Comparison of ENCODE assay signal across 8 mouse cellular contexts in the genomic region with DNA sequence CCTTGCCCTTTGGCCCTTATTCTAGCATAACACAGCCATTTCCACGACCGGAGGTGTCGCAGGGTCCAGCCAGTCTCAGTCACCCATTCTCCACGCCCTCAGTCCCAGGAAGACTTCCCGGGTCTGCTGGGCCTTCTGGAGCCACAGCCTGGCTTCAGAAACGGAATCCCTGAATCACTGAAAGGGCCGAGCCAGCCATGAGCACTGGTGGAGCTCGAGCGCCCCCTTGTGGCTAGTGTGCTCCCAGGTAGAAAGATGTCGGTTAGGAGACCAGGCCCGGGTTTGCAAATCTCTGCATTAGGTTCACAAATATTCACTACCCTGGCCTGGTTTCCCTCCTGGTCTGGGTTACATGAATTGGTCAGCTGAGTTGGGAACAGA. TPM values are rescaled to one million over a fixed set of nuclear protein-coding genes. Genes with fewer than 3 reads are reported as not detected.
DNase-seq lines count a peak whose midpoint lies in the region; ATAC-seq and TF ChIP-seq lines count a peak whose summit lies in the region.

No protein-coding gene starts in this region.

- H3K9ac ChIP-seq in embryonic facial prominence, embryonic 13.5 days = peak overlapping the region; percentile 32
- H3K9ac ChIP-seq in limb, embryonic 11.5 days (ENCODE audit: low read length) = no peak overlapping the region
- peak overlapping the region; percentile 27; the same call in 1 of the 2 replicates for H3K9ac ChIP-seq in midbrain, embryonic 16.5 days (ENCODE audit: low read depth, low read length)

- H3K4me2 ChIP-seq in embryonic facial prominence, embryonic 13.5 days = no peak overlapping the region
- no peak overlapping the region for H3K4me2 ChIP-seq in limb, embryonic 11.5 days (ENCODE audit: low read depth, severe bottlenecking)
- no peak overlapping the region; the same call in 1 of the 2 replicates for H3K4me2 ChIP-seq in midbrain, embryonic 16.5 days (ENCODE audit: low read length)

- no peak overlapping the region for H3K27ac ChIP-seq in embryonic facial prominence, embryonic 13.5 days
- H3K27ac ChIP-seq in limb, embryonic 11.5 days (replicated peaks; ENCODE audit: low read depth, low read length) = no peak overlapping the region
- peak overlapping the region; percentile 79 for H3K27ac ChIP-seq in midbrain, embryonic 16.5 days (ENCODE audit: low read length)
- H3K27ac ChIP-seq in spleen, adult 2 months (ENCODE audit: insufficient read depth, low read length) = no peak overlapping the region

- ATAC-seq in CD4-positive, CD25-positive, alpha-beta regulatory T cell, adult 4 months = no peak
- ATAC-seq in embryonic facial prominence, embryonic 13.5 days (ENCODE audit: insufficient number of reproducible peaks, insufficient read depth, low FRiP score, low TSS enrichment, low read depth) = no peak
- peak; percentile 38; the same call in 1 of the 2 replicates for ATAC-seq in limb, embryonic 11.5 days (ENCODE audit: insufficient number of reproducible peaks, low FRiP score, low TSS enrichment, low read depth)
- peak; percentile 74 for ATAC-seq in midbrain, embryonic 16.5 days

- no peaks in the 10 kb centered on the region for H3K9me3 ChIP-seq in embryonic facial prominence, embryonic 13.5 days
- H3K9me3 ChIP-seq in limb, embryonic 11.5 days (ENCODE audit: control insufficient read depth, low read length) = no peaks in the 10 kb centered on the region
- H3K9me3 ChIP-seq in midbrain, embryonic 16.5 days (replicated peaks; ENCODE audit: control insufficient read depth, low read length, poor library complexity, severe bottlenecking) = no peaks in the 10 kb centered on the region

- TF ChIP-seq CTCF in spleen, adult 2 months (IDR thresholded peaks at IDR 0.05; ENCODE audit: extremely low read depth, insufficient read depth, insufficient read length, insufficient replicate concordance) = peak; percentile 95

- 5% methylated on average over 11 of the region's 11 CpGs for WGBS in embryonic facial prominence, embryonic 13.5 days
- WGBS in limb, embryonic 11.5 days = 7% methylated on average over 11 of the region's 11 CpGs
- WGBS in midbrain, embryonic 16.5 days = 6% methylated on average over 11 of the region's 11 CpGs
- 14% methylated on average over 11 of the region's 11 CpGs for WGBS in spleen, adult 2 months

- peaks cover 9% of the 10 kb centered on the region for H3K4me1 ChIP-seq in embryonic facial prominence, embryonic 13.5 days
- H3K4me1 ChIP-seq in limb, embryonic 11.5 days (ENCODE audit: control insufficient read depth, insufficient read depth, low read length) = no peaks in the 10 kb centered on the region; the same call in 1 of the 2 replicates
- H3K4me1 ChIP-seq in midbrain, embryonic 16.5 days (ENCODE audit: control insufficient read depth, insufficient read depth, low read length) = peaks cover 33% of the 10 kb centered on the region
- no peaks in the 10 kb centered on the region for H3K4me1 ChIP-seq in spleen, adult 2 months (ENCODE audit: control insufficient read depth, insufficient read depth, insufficient read length)

- no peak overlapping the region for H3K4me3 ChIP-seq in embryonic facial prominence, embryonic 13.5 days
- no peak overlapping the region for H3K4me3 ChIP-seq in limb, embryonic 11.5 days (ENCODE audit: low read depth, low read length)
- no peak overlapping the region for H3K4me3 ChIP-seq in midbrain, embryonic 16.5 days (ENCODE audit: low read depth, low read length)
- no peak overlapping the region for H3K4me3 ChIP-seq in spleen, adult 2 months (ENCODE audit: extremely low read depth, insufficient read depth, insufficient read length)

- TF ChIP-seq POLR2A in spleen, adult 2 months (IDR thresholded peaks at IDR 0.05; ENCODE audit: low read depth, low read length) = no peak

- no peaks in the 10 kb centered on the region for H3K36me3 ChIP-seq in embryonic facial prominence, embryonic 13.5 days
- no peaks in the 10 kb centered on the region for H3K36me3 ChIP-seq in limb, embryonic 11.5 days (ENCODE audit: control insufficient read depth, insufficient read depth, low read length)
- no peaks in the 10 kb centered on the region for H3K36me3 ChIP-seq in midbrain, embryonic 16.5 days (ENCODE audit: control insufficient read depth, insufficient read depth, low read length)
- H3K36me3 ChIP-seq in spleen, adult 2 months (ENCODE audit: control insufficient read depth, insufficient read depth, low read length) = no peaks in the 10 kb centered on the region

- no peaks in the 10 kb centered on the region for H3K27me3 ChIP-seq in embryonic facial prominence, embryonic 13.5 days
- no peaks in the 10 kb centered on the region for H3K27me3 ChIP-seq in limb, embryonic 11.5 days (ENCODE audit: control insufficient read depth, insufficient read depth, low read length)
- peaks cover 4% of the 10 kb centered on the region; the same call in 1 of the 2 replicates for H3K27me3 ChIP-seq in midbrain, embryonic 16.5 days (ENCODE audit: control insufficient read depth, insufficient read depth, low read depth, low read length)
- no peaks in the 10 kb centered on the region for H3K27me3 ChIP-seq in spleen, adult 2 months (ENCODE audit: control insufficient read depth, insufficient read depth, low read length)

- peak; percentile 87 for DNase-seq in CD4-positive, CD25-positive, alpha-beta regulatory T cell, adult 2 months (ENCODE audit: low read depth, low spot score)
- peak; percentile 83 for DNase-seq in heart, adult 8-10 months (ENCODE audit: low spot score)
- DNase-seq in kidney, adult 8-10 months = peak; percentile 79 to 89
- DNase-seq in limb, embryonic 11.5 days (ENCODE audit: low spot score) = peak; percentile 98
- DNase-seq in spleen, adult 2 months (ENCODE audit: low read depth in 1 of 2, low spot score in 2 of 2) = peak; percentile 23 to 71

RNA-seq across cellular contexts. Expression of gene Tmem179, which starts 26.4 kb away (rescaled TPM):
- polyA plus RNA-seq in CD4-positive, CD25-positive, alpha-beta regulatory T cell, adult 4 months (2017; shearing (Covaris generic)) = not detected
- 0.92 and 1.0 TPM in 2 replicates for polyA plus RNA-seq in embryonic facial prominence, embryonic 13.5 days (2015; fragmentation: Nextera tagmentation; extraction: Ambion mirVana)
- total RNA-seq in heart, adult 8-10 months (2022) = not detected
- polyA plus RNA-seq in limb, embryonic 11.5 days (2014; fragmentation: Nextera tagmentation; extraction: Ambion mirVana) = 0.16 TPM in 1 of 2 replicates, not detected in the other
- polyA plus RNA-seq in midbrain, embryonic 16.5 days (2015; fragmentation: Nextera tagmentation; extraction: Ambion mirVana) = 96.8 and 100 TPM in 2 replicates
- polyA plus RNA-seq in spleen, adult 2 months (2012; rRNA removed) = 0.02 TPM in 1 of 2 replicates, not detected in the other

RNA-seq across cellular contexts. Expression of gene Inf2, which starts 45.7 kb away (rescaled TPM):
- polyA plus RNA-seq in CD4-positive, CD25-positive, alpha-beta regulatory T cell, adult 4 months (2017; shearing (Covaris generic)) = 10 to 100 TPM in 1 of 2 experiments, 1 to 10 TPM in 1; 9.1 to 12.2 TPM
- 4.8 and 7.3 TPM in 2 replicates for polyA plus RNA-seq in embryonic facial prominence, embryonic 13.5 days (2015; fragmentation: Nextera tagmentation; extraction: Ambion mirVana)
- total RNA-seq in heart, adult 8-10 months (2022) = 10 to 100 TPM; 14.7 to 19.5 (median 17.7) TPM
- 2.2 and 2.4 TPM in 2 replicates for polyA plus RNA-seq in limb, embryonic 11.5 days (2014; fragmentation: Nextera tagmentation; extraction: Ambion mirVana)
- polyA plus RNA-seq in midbrain, embryonic 16.5 days (2015; fragmentation: Nextera tagmentation; extraction: Ambion mirVana) = 0.53 and 0.67 TPM in 2 replicates
- polyA plus RNA-seq in spleen, adult 2 months (2012; rRNA removed) = 39.9 and 40.1 TPM in 2 replicates

RNA-seq across cellular contexts. Expression of gene A530016L24Rik, which starts 53.7 kb away (rescaled TPM):
- not detected for polyA plus RNA-seq in CD4-positive, CD25-positive, alpha-beta regulatory T cell, adult 4 months (2017; shearing (Covaris generic))
- polyA plus RNA-seq in embryonic facial prominence, embryonic 13.5 days (2015; fragmentation: Nextera tagmentation; extraction: Ambion mirVana) = 0.10 and 0.12 TPM in 2 replicates
- total RNA-seq in heart, adult 8-10 months (2022) = 10 to 100 TPM; 31.2 to 50.5 (median 38.0) TPM
- polyA plus RNA-seq in limb, embryonic 11.5 days (2014; fragmentation: Nextera tagmentation; extraction: Ambion mirVana) = not detected in 2 replicates
- polyA plus RNA-seq in midbrain, embryonic 16.5 days (2015; fragmentation: Nextera tagmentation; extraction: Ambion mirVana) = 0.16 and 0.17 TPM in 2 replicates
- 0.39 and 0.53 TPM in 2 replicates for polyA plus RNA-seq in spleen, adult 2 months (2012; rRNA removed)

Comparison
In these comparisons a context has a peak if more than half of its experiments do, and no peak if none do; other contexts are left out.
1. DNase-seq: peak in every context shown above with its lines; median percentile 98 in limb, embryonic 11.5 days; 87 in CD4-positive, CD25-positive, alpha-beta regulatory T cell, adult 2 months; 84 in kidney, adult 8-10 months; 83 in heart, adult 8-10 months; 47 in spleen, adult 2 months.
2. ATAC-seq: peak in limb, embryonic 11.5 days (single experiment) and midbrain, embryonic 16.5 days (single experiment); none in CD4-positive, CD25-positive, alpha-beta regulatory T cell, adult 4 months (single experiment) and embryonic facial prominence, embryonic 13.5 days (single experiment).
3. RNA of gene Tmem179, which starts 26.4 kb away (polyA plus RNA-seq): 96.8 to 100 TPM in midbrain, embryonic 16.5 days; 0.92 to 1.0 TPM in embryonic facial prominence, embryonic 13.5 days, 0.16 TPM in limb, embryonic 11.5 days, 0.02 TPM in spleen, adult 2 months and not detected in CD4-positive, CD25-positive, alpha-beta regulatory T cell, adult 4 months; every median in the first group is over 10 times any median in the second.